Mouse (Mus musculus): ENCODE data around the gene Fam102b. TPM values are rescaled to one million over a fixed set of nuclear protein-coding genes. Genes with fewer than 3 reads are reported as not detected.

The Fam102b gene
- total RNA-seq (2023) = 10.1 TPM

GRCm38 (mm10) chr3:109027515-109027987, at the start of gene Fam102b:
Gene Fam102b (minus strand): TSS chr3:109027607.

GRCm38 (mm10) chr3:108940001-108940633, 87.3 kb downstream of the Fam102b start, which contains the start of gene Gm9857:
Gene Gm9857 (minus strand): TSS chr3:108940445.

GRCm38 (mm10) chr3:108939573-108939972, 87.8 kb downstream of the Fam102b start, which contains the start of gene Henmt1:
Gene Henmt1 (plus strand): TSS chr3:108939873.

Other genes starting within 250 kb of the Fam102b start
- 71.6 TPM for gene Stxbp3, start 187.1 kb downstream of the Fam102b start, total RNA-seq (2023)
- 0.34 TPM for gene Fndc7, start 137.6 kb downstream of the Fam102b start, total RNA-seq (2023)
- 196 TPM for gene Prpf38b, start 115.9 kb downstream of the Fam102b start, total RNA-seq (2023)
- 0.46 TPM for gene Henmt1, start 87.7 kb downstream of the Fam102b start, total RNA-seq (2023)
- gene Gm9857, start 87.2 kb downstream of the Fam102b start, total RNA-seq (2023) = not detected
- not detected for gene Slc25a54, start 52.9 kb upstream of the Fam102b start, total RNA-seq (2023)
- gene Slc25a24, start 95.5 kb upstream of the Fam102b start, total RNA-seq (2023) = 3.6 TPM